Mouse (Mus musculus): ENCODE measurements around the gene Lhfp. TPM values are rescaled to one million over a fixed set of nuclear protein-coding genes. Genes with fewer than 3 reads are reported as not detected.

The Lhfp gene
- polyA plus RNA-seq, 1 experiment from 2014 or later = 51.2 TPM

DNA sequence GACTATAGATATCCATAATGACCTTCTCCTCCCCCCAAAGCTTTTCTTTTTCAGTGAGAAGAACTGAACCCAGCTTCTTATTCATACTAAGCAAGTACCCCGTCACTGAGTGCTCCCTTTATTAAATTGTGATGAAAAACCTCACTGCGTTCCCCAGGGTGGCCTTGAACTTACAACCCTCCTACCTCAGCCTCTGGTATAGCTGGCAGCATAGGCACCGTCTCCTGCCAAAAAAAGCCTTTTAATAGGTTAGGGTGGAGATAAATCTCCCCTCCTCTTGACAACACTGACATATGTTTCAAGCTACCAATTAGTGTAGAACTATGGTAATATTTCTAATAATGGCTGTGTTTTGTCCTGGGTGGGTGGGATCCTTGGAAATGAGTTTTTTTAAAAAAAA is 33.4 kb downstream of the Lhfp start:
- Histone ChIP-seq H3K27me3 (ENCODE audit: control insufficient read depth, insufficient read depth, low read length) (no peaks in the 10 kb centered on the region), H3K4me3 (replicated peaks; ENCODE audit: low read length) (no peak overlapping the region)

DNA sequence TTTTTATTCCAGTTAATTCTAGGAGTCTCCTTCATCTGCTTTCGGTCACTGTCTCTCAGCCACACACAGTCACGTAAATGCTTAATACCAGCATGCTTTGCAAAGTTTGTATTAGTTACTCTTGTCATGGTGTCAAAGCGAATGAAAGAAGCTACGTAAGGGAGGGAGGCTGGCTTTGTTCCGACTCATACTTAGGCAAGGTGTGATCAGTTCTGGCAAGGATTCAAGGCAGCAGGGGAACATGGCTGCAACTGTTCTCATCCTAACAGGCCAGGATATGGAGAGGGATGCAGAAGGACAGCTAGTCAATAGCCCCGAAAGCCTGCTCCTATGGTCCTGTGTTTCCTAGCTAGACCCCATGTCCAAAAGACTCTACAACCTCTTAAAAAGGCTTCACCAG is 39.0 kb downstream of the Lhfp start:
- no peak overlapping the region for H3K4me2 ChIP-seq (ENCODE audit: low read depth, low read length)
- H3K4me1 ChIP-seq (ENCODE audit: control insufficient read depth, insufficient read depth, low read length) = no peaks in the 10 kb centered on the region
- H3K36me3 ChIP-seq (ENCODE audit: control insufficient read depth, insufficient read depth, low read length) = no peaks in the 10 kb centered on the region
- WGBS = 89% methylated on average over 6 of the region's 6 CpGs
- H3K9ac ChIP-seq (ENCODE audit: low read length) = no peak overlapping the region
- no peak overlapping the region for H3K4me3 ChIP-seq (replicated peaks; ENCODE audit: low read length)
- no peaks in the 10 kb centered on the region for H3K27me3 ChIP-seq (ENCODE audit: control insufficient read depth, insufficient read depth, low read length)
- H3K27ac ChIP-seq (ENCODE audit: low read length) = no peak overlapping the region
- H3K9me3 ChIP-seq (replicated peaks; ENCODE audit: control insufficient read depth, low read length) = no peaks in the 10 kb centered on the region
- ATAC-seq (ENCODE audit: insufficient read depth, low FRiP score) = no peak

More for the DNA sequence above, 33.4 kb downstream of the Lhfp start:
- Histone ChIP-seq H3K27ac (ENCODE audit: low read length) (no peak overlapping the region), H3K4me2 (ENCODE audit: low read depth, low read length) (no peak overlapping the region), H3K9ac (ENCODE audit: low read length) (no peak overlapping the region), H3K36me3 (ENCODE audit: control insufficient read depth, insufficient read depth, low read length) (no peaks in the 10 kb centered on the region), H3K4me1 (ENCODE audit: control insufficient read depth, insufficient read depth, low read length) (no peaks in the 10 kb centered on the region), H3K9me3 (replicated peaks; ENCODE audit: control insufficient read depth, low read length) (no peaks in the 10 kb centered on the region)
- ATAC-seq (ENCODE audit: insufficient read depth, low FRiP score) = no peak
- 88% methylated on average over 3 of the region's 3 CpGs for WGBS

DNA sequence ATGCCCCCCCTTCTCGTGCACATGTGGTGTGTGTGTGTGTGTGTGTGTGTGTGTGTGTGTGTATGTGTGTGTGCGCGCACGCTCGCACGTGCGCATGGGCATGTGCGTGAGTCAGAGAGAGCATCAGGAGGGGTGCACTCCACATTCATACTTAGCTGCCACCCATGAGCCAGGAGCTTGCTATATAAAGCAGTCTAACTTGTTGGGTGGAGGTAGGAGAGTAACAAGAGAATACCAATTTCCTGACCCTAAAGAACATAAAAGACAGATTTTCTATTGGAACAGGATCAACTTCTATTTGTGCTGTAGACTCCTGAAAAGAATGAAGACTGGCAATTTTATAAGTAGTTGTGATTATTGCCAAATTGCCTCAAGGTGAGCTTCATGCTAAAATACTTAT is 39.4 kb downstream of the Lhfp start:
- H3K4me3 ChIP-seq (replicated peaks; ENCODE audit: low read length) = no peak overlapping the region
- no peaks in the 10 kb centered on the region for H3K9me3 ChIP-seq (replicated peaks; ENCODE audit: control insufficient read depth, low read length)
- no peaks in the 10 kb centered on the region for H3K36me3 ChIP-seq (ENCODE audit: control insufficient read depth, insufficient read depth, low read length)
- H3K27ac ChIP-seq (ENCODE audit: low read length) = no peak overlapping the region
- 88% methylated on average over 8 of the region's 8 CpGs for WGBS
- no peak overlapping the region for H3K4me2 ChIP-seq (ENCODE audit: low read depth, low read length)
- ATAC-seq (ENCODE audit: insufficient read depth, low FRiP score) = no peak
- no peaks in the 10 kb centered on the region for H3K4me1 ChIP-seq (ENCODE audit: control insufficient read depth, insufficient read depth, low read length)
- H3K27me3 ChIP-seq (ENCODE audit: control insufficient read depth, insufficient read depth, low read length) = no peaks in the 10 kb centered on the region
- H3K9ac ChIP-seq (ENCODE audit: low read length) = no peak overlapping the region

DNA sequence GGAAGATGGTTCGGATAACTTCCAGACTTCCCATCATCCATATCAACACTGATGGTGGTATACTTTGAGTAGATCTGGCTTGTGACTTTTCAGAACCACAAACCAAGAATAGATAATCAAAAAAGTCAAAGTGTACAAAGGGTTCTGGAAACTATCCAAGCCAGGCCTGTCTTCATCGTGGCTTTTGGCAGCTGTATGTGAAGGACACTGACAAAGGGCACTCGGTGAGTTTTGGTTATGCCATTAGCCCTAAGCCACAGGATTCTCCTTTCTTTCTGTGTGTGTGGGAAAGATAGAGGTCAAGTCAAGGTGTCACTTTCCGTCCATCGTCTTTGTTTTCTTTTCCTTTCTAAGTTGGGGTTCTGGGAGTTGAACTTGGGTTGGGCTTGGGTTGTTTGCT is 42.4 kb downstream of the Lhfp start:
- Histone ChIP-seq H3K27me3 (ENCODE audit: control insufficient read depth, insufficient read depth, low read length) (no peaks in the 10 kb centered on the region), H3K4me3 (replicated peaks; ENCODE audit: low read length) (no peak overlapping the region), H3K36me3 (ENCODE audit: control insufficient read depth, insufficient read depth, low read length) (no peaks in the 10 kb centered on the region), H3K9ac (ENCODE audit: low read length) (no peak overlapping the region), H3K4me2 (ENCODE audit: low read depth, low read length) (no peak overlapping the region), H3K27ac (ENCODE audit: low read length) (no peak overlapping the region), H3K9me3 (replicated peaks; ENCODE audit: control insufficient read depth, low read length) (no peaks in the 10 kb centered on the region), H3K4me1 (ENCODE audit: control insufficient read depth, insufficient read depth, low read length) (no peaks in the 10 kb centered on the region)
- ATAC-seq (ENCODE audit: insufficient read depth, low FRiP score) = no peak
- 82% methylated on average over 5 of the region's 5 CpGs for WGBS

DNA sequence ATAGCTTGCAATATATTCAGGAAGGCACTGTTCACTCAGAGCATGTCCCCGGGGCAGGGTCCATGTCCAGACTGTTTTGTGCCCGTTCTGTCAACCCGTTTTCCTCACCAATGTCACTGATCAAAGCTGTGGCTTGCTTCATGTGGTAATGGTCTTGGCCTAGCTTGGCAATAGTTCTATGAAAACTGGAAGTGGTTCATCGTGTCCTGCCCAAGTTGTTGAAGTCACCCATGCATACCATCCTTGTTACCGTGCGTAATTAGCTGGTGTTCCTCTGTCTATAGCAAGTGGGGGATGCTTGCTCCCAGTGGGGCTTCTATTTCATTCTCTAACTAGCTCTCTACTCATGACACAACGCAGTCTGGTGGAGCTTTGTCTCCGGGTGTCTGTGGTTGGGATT is 43.5 kb downstream of the Lhfp start:
- Histone ChIP-seq H3K4me1 (ENCODE audit: control insufficient read depth, insufficient read depth, low read length) (no peaks in the 10 kb centered on the region), H3K27ac (ENCODE audit: low read length) (no peak overlapping the region), H3K36me3 (ENCODE audit: control insufficient read depth, insufficient read depth, low read length) (no peaks in the 10 kb centered on the region), H3K4me3 (replicated peaks; ENCODE audit: low read length) (no peak overlapping the region), H3K27me3 (ENCODE audit: control insufficient read depth, insufficient read depth, low read length) (no peaks in the 10 kb centered on the region), H3K4me2 (ENCODE audit: low read depth, low read length) (no peak overlapping the region), H3K9me3 (replicated peaks; ENCODE audit: control insufficient read depth, low read length) (no peaks in the 10 kb centered on the region), H3K9ac (ENCODE audit: low read length) (no peak overlapping the region)
- WGBS = 92% methylated on average over 8 of the region's 8 CpGs
- no peak for ATAC-seq (ENCODE audit: insufficient read depth, low FRiP score)

DNA sequence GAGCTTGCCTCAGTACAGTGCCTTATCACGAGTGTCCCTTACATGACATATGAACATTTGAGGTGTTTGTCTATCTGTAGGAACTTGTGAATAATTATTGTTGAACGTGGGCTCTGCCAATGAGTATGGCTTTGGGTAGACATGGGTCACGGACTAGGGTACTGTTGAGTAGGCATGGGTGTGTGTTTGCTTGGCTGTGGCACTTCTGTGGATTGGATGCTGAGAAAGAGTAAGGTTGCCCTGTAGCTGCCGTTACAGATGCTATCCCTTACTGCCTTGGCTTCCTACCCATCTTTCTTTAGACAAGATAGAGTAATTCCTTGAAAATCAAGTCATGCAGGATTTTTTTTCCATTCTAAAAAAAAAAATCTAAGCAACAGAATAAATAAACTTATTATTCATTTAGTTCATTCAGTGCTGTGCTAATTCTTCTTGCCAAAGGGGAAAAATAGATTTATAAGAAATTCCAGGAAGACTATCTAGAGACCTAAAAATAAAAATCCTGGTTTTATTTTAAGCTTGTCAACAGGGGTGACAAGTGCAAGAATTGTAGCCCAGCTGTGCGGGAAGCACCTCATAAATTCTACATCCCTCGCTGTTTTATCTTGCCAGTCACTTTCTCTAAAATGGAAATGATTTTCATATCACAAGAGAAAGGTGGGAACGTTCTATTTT is 45.3 kb downstream of the Lhfp start:
- no peaks in the 10 kb centered on the region for H3K27me3 ChIP-seq (ENCODE audit: control insufficient read depth, insufficient read depth, low read length)
- no peaks in the 10 kb centered on the region for H3K4me1 ChIP-seq (ENCODE audit: control insufficient read depth, insufficient read depth, low read length)
- H3K4me2 ChIP-seq (ENCODE audit: low read depth, low read length) = no peak overlapping the region
- no peak overlapping the region for H3K9ac ChIP-seq (ENCODE audit: low read length)
- no peaks in the 10 kb centered on the region for H3K9me3 ChIP-seq (replicated peaks; ENCODE audit: control insufficient read depth, low read length)
- WGBS = 76% methylated on average over 7 of the region's 7 CpGs
- no peaks in the 10 kb centered on the region for H3K36me3 ChIP-seq (ENCODE audit: control insufficient read depth, insufficient read depth, low read length)
- H3K4me3 ChIP-seq (replicated peaks; ENCODE audit: low read length) = no peak overlapping the region
- no peak overlapping the region for H3K27ac ChIP-seq (ENCODE audit: low read length)
- no peak for ATAC-seq (ENCODE audit: insufficient read depth, low FRiP score)

DNA sequence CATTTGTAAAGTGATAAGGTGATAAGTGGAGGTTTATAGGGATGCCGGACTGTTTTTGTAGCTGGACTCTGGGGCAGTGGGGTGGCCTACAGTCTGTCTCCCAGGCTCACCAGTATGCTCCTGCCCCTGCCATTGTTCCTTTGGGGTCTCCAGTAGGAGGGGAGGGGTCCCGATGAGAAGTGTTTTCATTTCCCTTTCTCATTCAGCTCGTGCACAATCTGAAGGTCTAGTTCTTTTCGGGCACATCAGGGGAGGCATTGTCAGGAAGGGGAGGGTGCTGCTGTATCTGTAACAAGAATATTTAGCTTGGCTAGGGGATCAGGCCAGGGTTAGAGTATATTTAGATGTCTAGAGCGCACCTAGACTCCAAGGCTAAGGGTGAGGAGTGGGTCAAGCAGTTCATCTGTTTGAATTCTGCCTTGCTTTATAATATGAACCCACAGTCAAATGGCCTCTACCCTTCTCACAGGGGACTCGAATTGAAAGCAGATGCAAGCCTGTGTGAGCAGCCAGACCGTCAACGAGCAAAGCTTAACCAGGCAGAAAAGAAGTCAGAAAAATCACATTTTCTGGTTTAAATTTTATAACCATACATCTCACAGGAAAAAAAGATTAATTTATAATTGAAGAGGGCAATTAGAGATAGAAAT is 46.0 kb downstream of the Lhfp start:
- 77% methylated on average over 8 of the region's 8 CpGs for WGBS

DNA sequence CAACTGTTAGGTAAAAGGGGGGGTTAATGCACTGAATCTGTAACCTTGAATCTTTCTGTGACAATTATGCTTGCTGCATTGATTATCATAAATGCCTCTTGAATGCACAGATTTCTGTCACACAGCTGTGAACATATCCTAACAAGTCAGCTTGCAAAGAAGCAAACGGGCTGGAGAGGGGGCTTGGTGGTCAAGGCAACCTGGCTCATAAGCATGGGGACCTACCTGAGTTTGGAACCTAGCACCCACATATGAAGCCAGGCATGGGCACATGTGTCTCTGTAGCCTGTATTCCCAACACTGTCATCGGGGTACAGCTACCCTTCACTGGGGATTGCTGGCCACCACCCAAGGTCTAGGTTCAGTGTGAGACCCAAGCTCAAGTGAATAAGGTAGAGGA is 48.6 kb downstream of the Lhfp start:
- Histone ChIP-seq H3K27me3 (ENCODE audit: control insufficient read depth, insufficient read depth, low read length) (no peaks in the 10 kb centered on the region), H3K9me3 (replicated peaks; ENCODE audit: control insufficient read depth, low read length) (no peaks in the 10 kb centered on the region), H3K4me2 (ENCODE audit: low read depth, low read length) (no peak overlapping the region), H3K27ac (ENCODE audit: low read length) (no peak overlapping the region), H3K4me3 (replicated peaks; ENCODE audit: low read length) (no peak overlapping the region), H3K4me1 (ENCODE audit: control insufficient read depth, insufficient read depth, low read length) (no peaks in the 10 kb centered on the region), H3K36me3 (ENCODE audit: control insufficient read depth, insufficient read depth, low read length) (no peaks in the 10 kb centered on the region), H3K9ac (ENCODE audit: low read length) (no peak overlapping the region)
- no peak for ATAC-seq (ENCODE audit: insufficient read depth, low FRiP score)
- WGBS = 84% methylated on average over 2 of the region's 2 CpGs

More for the DNA sequence above, 46.0 kb downstream of the Lhfp start:
- Histone ChIP-seq H3K4me1 (ENCODE audit: control insufficient read depth, insufficient read depth, low read length) (no peaks in the 10 kb centered on the region), H3K9me3 (replicated peaks; ENCODE audit: control insufficient read depth, low read length) (no peaks in the 10 kb centered on the region), H3K36me3 (ENCODE audit: control insufficient read depth, insufficient read depth, low read length) (no peaks in the 10 kb centered on the region), H3K4me2 (ENCODE audit: low read depth, low read length) (no peak overlapping the region), H3K9ac (ENCODE audit: low read length) (no peak overlapping the region), H3K4me3 (replicated peaks; ENCODE audit: low read length) (no peak overlapping the region), H3K27me3 (ENCODE audit: control insufficient read depth, insufficient read depth, low read length) (no peaks in the 10 kb centered on the region), H3K27ac (ENCODE audit: low read length) (no peak overlapping the region)
- no peak for ATAC-seq (ENCODE audit: insufficient read depth, low FRiP score)

DNA sequence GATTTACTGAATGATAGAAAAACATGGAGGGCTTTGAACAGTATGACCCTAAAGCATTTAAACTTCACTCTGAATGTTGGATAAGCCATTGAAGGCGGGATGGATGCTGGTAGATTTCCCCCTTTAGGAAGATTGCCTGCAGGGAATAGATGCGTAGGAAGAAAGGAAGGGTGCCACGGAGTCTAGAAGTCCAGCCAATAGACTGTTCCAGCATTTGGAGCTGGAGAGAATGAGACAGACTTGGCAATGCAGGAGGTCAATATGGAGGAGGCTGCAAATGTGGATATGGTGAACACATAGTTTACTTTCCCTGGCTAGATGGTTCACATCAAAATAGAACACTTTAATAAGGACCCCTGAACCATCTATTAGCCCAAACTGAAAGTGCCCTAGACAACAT is 58.9 kb downstream of the Lhfp start:
- no peaks in the 10 kb centered on the region for H3K27me3 ChIP-seq (ENCODE audit: control insufficient read depth, insufficient read depth, low read length)
- H3K36me3 ChIP-seq (ENCODE audit: control insufficient read depth, insufficient read depth, low read length) = no peaks in the 10 kb centered on the region
- no peaks in the 10 kb centered on the region for H3K9me3 ChIP-seq (replicated peaks; ENCODE audit: control insufficient read depth, low read length)
- ATAC-seq (ENCODE audit: insufficient read depth, low FRiP score) = no peak
- WGBS = 90% methylated on average over 3 of the region's 3 CpGs
- no peak overlapping the region for H3K27ac ChIP-seq (ENCODE audit: low read length)
- H3K9ac ChIP-seq (ENCODE audit: low read length) = no peak overlapping the region
- no peak overlapping the region for H3K4me3 ChIP-seq (replicated peaks; ENCODE audit: low read length)
- no peak overlapping the region for H3K4me2 ChIP-seq (ENCODE audit: low read depth, low read length)
- H3K4me1 ChIP-seq (ENCODE audit: control insufficient read depth, insufficient read depth, low read length) = no peaks in the 10 kb centered on the region; the same call in 1 of the 2 replicates

Measured in stomach, embryonic 16.5 days (tissue).